Mouse (Mus musculus) 416B (cell line): ENCODE data around the gene Glyr1.

ENCODE experiments used
- DNase-seq: peaks from one replicate; pipeline ENCODE4 v3.0.0; 2011; ENCODE audit warnings: low read depth

Gene Glyr1

DNA sequence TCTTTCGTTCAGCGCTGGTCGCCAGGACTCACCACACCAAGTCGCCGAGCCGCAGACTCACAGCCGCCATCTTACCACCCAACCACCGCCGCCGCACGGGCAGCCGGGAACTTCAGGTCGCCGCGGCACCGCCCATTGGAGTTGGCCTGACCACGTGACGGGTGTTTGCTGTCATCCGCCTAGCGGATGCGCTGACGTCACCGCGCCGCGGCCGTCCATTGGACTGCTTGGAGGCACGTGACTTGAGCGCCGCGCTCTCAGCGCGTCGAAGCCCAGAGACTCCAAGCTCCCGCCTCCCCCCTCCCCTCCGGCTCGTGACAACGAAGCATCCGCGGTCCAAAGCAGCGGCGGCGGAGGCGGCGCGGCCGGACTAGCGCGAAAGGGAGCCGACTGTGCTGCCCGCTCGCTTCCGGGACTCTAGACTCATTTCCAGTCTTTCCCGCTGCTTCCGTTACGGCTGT lies at the start of gene Glyr1, which contains the start of gene Ubn1:
Gene Glyr1 (minus strand): TSS at position 90 of the 461 bp plus-strand sequence.
Gene Ubn1 (plus strand): TSS at position 284 of the 461 bp plus-strand sequence.
- DNase-seq: peak; percentile 99

DNA sequence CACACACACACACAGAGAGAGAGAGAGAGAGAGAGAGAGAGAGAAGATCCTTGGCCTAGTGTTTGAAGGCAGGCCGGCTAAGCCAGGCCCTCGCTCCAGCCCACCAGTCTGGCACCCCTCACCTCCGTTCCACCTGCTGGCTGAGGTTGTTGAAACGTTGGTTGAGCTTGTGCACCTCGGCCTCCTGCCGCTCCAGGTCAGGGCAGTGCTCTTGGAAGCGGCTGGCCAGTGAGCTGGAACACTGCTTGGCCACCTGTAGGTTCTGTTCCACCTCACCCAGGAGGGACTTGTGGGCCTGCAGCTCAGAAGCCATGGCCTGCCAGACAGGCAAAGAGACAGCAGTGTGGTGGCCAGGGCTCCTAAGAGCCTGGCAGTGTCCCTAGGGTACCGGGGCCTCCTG lies 46.8 kb upstream of the Glyr1 start:
- DNase-seq: no peak

DNA sequence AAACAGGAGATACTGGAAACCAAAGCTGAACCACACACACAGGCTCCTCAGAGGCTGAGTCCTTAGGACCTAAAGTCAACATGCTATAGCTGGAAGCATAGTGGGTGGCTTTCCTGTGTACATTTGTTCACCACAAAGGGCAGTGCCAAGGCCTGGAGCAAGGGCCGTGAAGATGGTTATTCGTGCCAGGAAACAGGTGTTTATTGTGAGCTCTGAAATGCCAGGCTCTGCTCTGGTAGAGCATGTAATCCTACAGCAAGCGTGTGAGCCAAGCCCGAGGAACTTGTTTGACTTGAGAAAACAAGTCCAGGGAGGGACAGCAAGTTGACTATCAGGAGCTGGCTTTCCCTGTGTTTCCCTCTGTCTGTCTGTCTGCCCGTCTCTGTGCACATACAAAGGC lies 43.6 kb upstream of the Glyr1 start:
- peak; percentile 18 for DNase-seq

DNA sequence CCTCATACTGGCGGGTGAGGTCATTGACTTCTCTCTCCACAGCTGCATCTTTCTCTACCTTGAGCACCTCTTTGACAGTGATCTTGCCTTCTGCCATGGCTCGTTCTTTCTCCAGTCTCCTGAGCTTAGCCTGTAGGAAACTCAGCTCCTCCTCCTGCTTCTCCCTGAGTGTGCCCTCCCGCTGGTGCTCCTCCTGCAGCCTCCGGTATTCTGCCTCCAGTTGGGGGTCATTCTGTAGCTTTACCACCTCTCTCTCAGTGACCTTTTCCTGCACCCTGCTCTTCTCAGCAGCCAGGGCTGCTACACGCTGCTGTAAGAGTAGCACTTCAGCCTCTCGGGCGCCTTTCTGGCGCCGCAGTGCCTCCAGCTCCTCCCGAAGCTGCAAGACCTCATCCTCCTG lies 39.4 kb upstream of the Glyr1 start:
- DNase-seq: no peak

DNA sequence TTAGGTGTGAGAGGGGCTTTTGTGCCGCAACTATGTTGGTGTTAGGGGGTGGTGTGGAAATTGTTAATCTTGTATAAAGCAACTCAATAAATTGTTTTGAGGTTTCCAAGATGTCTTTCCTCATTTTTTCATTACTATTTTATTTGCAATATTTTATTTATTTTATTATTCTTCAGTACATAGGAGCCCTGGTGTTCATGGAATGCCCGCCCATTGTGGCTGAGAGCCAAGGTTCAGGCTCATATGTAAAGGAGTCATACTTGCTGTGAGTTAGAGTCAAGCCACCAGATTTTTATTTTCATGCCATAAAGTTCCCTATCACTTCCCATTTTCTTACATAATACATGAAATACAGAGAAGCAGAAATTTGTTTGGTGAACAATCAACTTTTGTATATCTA lies 36.5 kb upstream of the Glyr1 start:
- DNase-seq: no peak

DNA sequence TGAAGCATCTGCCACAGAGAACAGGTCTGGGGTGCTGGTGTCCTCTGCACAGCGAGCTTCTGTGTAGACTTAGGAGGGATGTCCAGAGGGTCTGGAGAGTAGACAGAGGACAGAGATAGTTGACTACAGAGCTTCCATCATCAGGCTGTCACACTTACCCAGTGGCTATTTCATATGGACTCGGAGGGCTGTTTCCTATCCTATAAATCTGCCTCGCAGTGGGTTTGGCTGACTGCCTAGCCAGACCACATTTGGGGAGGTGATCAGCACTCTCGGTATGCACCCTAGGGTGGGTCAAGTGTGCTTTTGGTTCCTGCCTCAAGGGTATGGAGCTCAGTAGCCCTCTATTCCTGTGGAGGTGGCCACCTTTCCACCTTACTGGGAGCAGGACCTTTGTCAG lies 35.5 kb upstream of the Glyr1 start:
- DNase-seq: no peak

DNA sequence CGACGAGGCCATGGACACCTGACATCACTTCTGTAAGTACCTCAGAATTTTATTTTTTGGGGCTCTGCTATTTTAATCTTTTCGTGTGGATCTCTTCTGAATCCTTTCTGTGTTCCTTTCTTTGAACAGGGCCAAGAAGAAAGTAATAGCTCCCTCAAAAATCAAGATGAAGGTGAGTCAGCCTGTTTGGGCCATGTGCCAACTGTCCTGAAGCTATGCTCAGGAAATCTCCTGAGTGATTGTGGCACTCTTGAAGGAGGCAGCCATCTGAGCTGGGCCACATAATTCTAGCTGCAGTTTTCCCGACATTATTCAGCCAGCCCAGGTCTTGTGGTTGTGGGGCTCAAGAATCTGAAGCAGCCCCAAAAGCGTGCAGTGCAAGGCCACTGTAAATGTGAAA lies 24.7 kb upstream of the Glyr1 start:
- peak; percentile 18 for DNase-seq

DNA sequence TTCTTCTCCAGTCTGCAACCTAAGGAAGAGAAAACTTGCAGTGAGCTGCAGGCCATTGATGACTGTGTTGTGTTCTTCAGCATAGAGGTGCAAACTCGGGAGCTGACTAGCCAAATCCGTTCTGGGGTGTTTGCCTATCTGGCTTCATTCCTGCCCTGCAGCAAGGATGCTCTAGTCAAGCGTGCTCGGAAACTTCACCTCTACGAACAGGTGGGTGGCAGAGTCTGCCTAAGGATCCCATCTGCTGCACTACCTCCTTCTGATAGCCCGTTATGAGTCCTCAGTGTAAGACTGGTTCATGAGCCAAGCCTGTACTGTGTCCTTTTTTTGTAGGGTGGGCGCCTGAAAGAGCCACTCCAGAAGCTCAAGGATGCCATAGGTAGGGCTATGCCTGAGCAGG lies 22.3 kb upstream of the Glyr1 start:
- no peak for DNase-seq

DNA sequence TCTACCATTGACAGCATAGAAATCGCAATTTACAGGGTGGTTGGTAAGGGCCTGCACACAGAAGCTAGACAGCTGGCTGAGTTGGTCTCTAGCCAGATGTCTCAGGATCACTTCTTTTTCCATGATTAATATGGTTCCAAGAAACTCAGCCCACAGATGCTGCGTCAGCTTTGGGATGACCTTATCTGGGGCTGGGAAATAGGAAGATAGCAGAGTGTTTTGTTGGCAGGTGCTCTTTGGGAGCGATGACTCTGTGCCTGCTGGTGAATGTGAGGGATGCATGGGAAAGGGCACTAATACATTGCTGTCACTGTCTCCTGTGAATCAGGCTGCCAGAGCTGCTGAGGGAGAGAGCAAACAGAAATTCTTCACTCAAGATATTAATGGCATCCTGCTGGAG lies 20.7 kb upstream of the Glyr1 start:
- no peak for DNase-seq

DNA sequence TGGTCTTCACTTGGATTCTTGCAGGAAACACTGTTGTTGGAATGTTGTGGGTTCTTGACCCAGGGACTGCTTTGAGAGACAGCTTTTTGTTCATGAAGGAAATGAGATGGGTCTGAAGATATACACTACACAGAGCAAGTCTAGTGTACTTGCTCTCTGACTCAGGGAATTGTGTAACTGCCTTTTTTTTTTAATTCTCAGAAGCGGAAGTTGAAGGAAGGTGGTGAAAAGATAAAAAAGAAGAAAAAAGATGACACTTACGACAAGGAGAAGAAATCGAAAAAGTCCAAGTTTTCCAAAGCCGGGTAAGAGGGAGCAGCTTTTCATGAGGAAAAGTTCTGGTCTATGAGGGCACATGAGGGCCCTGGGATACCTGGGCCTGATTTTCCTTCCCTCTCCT lies 13.8 kb upstream of the Glyr1 start:
- DNase-seq: peak; percentile 75

DNA sequence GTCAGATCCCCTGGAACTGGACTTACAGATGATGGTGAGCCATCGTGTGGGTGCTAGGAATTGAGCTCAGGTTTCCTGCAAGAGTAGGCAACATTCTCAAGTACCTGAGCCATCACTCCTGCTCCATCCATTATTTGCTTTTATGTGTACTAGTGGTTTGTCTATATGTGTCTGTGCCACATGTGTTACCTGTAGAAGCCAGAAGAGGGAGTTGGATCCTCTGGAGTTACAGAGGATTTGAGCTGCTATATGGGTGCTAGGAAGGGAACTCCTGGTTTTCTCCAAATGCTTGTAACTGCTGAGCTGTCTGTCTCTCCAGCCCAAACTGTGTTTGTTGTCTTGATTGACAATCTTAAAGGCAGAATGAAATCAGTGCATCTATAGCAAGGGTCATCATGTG lies 8.5 kb upstream of the Glyr1 start:
- peak; percentile 59 for DNase-seq

DNA sequence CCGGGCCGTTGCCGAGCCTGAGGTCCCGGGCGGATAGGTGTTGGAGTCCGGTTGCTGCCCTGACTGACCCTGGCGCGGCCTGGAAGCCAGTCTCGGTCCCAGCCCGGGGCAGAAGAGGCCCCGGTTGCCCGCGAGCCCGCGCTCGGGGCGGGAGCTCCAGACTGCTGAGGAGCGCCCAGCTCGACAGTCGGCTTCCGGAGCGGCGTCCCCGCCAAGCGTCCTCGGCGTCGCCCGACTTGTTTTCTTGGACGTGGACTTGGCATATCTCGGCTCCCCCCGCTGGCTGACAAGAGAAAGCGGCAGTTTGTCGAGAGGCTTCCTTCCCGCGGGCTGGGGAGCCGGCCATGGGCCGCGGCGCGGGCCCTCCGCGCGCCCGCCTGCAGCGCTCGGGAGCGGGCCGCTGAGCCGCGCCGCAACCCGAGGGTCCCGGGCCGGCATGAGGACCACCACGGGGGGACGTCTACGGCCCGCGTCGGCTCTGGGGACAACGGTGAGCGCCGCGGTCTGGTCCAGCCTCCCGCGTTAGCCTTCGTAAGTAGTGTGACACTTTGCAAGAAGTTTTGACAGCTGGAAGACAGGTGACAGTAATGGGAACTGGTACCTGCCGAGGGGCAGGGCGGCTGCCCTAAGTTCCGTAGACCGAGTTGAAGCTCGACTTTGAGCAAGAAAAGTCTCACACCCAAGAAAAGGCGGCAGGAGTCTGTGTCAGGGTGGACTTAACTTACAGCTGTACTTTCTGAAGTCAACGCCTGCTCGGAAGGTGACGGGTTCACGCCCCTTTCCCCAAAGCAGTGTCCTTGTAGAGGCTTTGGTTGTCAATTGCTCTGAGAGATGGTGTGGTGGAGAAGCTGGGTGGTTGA lies 818 bp upstream of the Glyr1 start:
- peak; percentile 86 for DNase-seq

DNA sequence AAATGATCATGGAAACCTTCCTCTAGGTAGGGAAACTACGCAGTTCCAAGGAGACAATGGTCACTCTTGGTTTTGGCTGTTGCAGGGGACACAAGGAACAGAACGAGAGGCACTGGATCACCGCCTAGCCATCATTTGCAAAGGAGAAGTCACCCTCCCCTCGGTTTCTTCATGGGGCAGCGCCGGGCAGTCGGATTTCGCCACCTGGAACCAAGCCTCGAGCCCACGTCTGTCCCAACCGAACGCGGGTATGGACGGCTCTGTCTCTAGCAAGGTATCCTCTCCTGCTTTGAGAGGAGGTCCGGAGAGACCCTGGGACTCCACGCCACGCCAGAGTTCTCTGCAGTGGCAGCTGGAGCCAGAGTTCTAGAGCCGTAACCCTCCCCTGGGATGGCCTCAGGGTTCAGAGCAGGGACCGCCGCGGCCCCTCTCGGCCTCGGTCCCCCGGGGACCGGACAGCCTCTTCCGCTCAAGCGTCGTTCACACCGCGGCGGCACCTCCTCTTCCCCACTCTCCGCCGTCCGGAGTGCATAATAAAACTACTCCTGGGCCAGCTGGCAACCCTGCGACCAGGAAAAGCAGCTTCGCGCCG lies 385 bp downstream of the Glyr1 start:
- DNase-seq: peak; percentile 35

DNA sequence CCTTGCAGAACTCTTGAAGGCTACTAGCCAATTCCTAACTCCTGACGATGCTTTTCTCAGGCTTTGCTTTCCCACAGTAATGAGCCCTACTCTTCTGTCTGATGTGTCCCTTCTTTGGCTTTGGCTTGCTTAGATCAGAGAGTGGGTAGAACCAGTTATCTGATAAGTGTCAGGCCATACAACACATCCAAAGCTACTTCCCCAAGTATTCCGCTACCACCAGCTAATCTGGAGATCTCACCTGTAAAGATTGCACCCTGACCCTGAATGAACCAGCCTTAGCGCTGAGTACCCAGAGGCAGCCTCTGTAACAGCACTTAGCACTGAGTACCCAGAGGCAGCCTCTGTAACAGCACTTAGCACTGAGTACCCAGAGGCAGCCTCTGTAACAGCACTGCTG lies 4.3 kb downstream of the Glyr1 start:
- DNase-seq: no peak

DNA sequence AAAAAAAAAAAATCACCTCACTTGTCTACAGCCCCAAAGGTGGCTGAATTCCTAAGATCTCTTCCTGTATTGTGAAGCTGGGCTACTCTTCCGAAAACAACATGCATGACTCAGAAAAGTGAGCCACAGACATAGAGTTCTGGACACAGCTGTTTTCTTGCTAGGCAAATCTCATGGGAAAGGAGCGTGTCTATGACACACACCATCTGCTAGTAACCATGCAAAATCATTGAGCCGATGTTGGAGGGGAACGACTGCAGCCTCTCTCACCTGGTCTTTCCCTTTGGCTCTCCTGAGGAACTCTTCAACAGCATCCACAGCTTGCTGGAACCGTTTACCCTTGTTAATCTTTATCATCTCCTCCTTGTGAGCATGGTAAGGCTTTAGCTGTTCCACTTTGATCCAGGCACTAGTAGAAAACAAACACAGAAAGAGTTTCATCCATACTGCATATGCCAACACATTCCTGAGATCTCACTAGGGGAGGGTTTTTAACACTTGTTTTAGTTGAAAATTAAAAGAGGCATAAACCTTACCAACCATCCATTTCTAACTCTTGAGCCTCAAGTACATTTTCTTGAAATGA lies 12.9 kb downstream of the Glyr1 start:
- DNase-seq: no peak

DNA sequence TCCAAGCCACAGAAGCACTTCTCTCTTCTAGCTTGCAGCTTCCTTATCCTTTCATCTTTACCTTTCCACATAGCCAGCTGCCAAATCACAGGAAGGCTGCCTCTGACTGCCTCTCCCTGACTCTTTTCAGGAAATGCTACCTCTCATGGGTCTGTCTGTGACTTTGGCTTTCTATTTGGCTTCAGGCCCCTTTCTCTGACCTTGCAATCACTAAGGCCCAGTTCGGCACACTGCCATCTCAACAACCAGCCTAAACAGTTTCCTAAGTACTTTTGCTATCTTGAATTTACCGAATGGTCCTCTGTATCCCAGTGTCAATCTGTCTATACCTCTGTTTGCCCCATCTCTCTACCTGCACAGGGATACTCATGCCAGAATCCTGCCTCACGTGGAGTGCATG lies 14.1 kb downstream of the Glyr1 start:
- no peak for DNase-seq

DNA sequence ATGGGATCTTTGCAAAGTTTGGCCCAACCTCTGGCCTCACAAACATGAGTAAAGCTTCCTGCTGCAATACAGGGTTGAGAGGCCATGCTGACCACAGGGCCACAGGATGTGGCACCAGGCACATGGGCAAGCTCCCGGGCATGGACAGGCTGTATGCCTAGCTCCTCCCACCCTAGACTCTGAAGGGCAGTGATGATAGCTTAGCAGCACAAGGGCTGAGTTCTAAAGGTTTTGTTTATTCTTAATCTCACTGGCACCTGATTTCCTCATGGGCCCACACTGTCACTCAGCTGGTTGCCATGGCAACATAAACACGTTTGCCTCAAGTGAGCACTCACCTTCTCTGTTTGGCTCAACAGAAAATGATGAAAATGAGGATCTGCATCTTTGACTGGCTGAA lies 19.8 kb downstream of the Glyr1 start:
- DNase-seq: peak; percentile 95

DNA sequence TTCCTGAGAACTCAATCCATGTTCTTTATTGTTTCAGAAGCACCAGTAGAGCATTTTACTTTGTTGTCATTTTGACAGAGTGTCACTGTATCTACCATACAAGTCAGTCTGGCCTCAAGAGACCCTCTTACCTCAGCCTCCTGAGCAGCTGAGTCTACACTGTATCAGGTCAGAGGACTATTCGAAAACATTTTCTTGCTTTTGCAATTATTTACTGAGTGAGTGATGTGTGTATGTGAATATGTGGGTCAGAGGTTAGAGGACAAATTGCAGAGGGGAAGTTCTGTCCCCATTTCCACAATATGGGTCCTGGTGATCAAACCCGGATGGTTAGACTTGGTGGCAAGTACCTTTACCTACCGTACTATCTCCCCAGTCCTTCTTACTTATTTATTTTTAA lies 25.6 kb downstream of the Glyr1 start:
- no peak for DNase-seq

DNA sequence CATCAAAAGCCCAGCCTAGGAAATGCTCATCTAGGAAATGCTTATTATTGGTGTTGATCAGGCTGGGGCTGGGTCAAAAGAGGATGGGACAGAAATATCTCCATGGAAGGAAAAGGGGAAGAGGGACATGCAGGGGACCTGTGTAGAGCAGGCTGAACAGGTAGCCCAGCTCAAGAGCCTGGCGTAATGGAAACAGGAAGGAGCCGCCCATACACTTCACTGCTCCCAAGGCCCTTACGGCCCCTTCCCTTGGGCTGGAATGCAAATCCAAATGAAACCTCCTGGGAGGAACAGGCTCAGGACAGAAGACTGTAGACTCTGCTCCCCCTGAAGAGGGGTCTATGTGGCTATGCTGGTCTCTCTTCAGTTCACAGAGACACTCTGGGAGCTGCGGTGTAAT lies 35.1 kb downstream of the Glyr1 start:
- DNase-seq: no peak

DNA sequence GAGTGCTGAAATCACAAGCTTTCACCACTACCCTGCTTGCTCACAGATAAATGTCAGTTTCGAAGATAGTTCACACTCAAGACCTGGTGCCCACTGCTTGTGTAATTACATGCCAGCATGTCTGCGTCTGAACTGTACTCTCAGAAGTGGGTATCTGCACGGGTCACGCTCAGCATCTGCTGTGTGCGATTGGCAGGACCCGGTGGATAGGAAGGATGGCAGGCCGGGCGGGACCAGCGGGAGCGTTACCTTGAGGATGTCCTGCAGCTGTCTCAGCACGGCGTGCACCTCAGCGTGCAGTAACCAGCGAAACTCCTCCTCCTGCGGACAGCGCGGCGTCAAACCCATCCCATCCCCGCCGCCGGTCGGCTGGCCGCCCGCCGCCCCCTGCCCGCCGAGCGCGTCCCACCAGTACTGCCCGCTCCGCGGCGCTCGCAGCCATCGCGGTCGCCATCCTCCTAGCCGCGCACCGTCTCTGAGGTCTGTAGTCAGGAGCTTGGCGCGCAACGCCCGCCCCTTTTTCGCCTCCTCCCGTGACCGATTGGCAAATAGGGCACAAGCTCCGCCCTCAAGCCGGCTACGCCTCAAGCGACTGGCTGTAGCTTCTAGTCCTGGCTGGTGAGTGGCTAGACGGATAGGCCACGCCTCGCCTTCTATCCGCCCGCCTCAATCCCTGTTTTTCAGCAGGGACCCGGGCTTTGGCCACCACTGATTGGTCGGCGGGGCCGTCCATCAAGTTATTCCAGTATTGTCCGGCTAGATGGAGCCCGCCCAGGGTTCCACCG lies 36.4 kb downstream of the Glyr1 start, which contains the start of gene Rogdi:
Gene Rogdi (minus strand): TSS at position 500 of the 785 bp plus-strand sequence.
- peak; percentile 98 for DNase-seq

DNA sequence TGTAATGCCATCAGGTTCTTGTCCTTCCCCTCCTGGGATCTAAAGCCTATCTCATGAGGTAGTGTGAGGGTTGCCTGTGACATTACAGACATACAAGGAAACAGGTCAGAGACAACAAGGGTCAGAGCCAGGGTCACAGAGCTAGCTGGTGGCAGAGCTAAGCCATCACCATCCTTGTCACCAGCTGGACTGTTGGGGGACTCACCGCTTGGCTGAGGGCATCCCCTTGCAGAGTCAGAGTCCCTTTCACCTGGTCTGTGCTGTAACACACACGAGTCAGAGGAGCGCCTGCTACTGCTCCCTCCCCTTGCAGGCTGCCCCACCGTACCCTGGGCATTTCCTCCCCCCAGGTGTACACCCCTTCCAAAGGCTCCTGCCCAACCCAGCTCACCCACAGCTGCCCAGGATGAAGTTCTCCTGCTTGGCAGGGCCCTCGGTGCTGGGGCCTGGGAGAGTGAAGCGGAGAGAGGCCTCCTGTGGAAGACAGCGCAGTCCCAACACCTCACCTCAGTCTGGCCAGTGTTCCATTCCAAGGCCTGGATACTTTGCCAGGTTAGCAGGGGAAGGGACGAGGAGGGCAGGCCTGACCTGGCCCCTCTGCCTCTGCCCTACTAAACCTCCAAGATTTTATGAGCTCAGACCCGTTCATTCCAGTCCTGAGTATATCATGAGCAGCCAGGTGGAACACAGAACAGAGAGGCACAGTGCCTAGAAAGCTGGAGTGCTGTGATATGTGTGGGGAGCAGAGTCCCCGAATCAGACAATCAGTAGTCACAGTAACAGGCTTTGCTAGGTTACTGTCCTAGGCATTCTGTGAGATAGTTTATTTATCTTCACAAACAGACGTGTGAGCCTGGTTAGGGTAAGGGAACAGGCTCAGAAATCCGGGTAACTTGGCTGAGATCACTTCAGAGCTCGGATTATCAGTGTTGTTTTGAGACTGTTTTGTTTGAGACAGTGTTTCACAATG lies 37.3 kb downstream of the Glyr1 start:
- DNase-seq: no peak
